Mouse (Mus musculus) stomach, postnatal 0 days (tissue): ENCODE results near the gene Arl6ip1. TPM values are rescaled to one million over a fixed set of nuclear protein-coding genes. Genes with fewer than 3 reads are reported as not detected.

ENCODE experiments used
- ATAC-seq: fragments of 200-750 bp; cut with Nextera tagmentation; 2 replicates; pipeline ENCODE4 v1.8.0; 2017; ENCODE audit not compliant: low FRiP score, low TSS enrichment
- DNase-seq: peaks from one replicate; pipeline ENCODE4 v3.0.0-alpha.2; 2016; ENCODE audit warnings: low spot score
- H3K27ac ChIP-seq: fragments of 300-500 bp; sonication (generic); replicated peaks from 2 replicates; pipeline ENCODE4 v1.5.1; 2014; ENCODE audit warnings: mild to moderate bottlenecking, control low read depth
- H3K27me3 ChIP-seq: fragments of 300-500 bp; sonication (generic); 2 replicates; pipeline ENCODE4 v1.6.1; 2014; ENCODE audit warnings: low read length; ENCODE audit not compliant: control insufficient read depth, insufficient read depth
- H3K36me3 ChIP-seq: fragments of 300-500 bp; sonication (generic); 2 replicates; pipeline ENCODE4 v1.6.1; 2014; ENCODE audit warnings: low read length, mixed read lengths; ENCODE audit not compliant: control insufficient read depth, insufficient read depth
- H3K4me1 ChIP-seq: fragments of 300-500 bp; sonication (generic); replicated peaks from 2 replicates; pipeline ENCODE4 v1.6.1; 2014; ENCODE audit warnings: antibody characterized with exemption; ENCODE audit not compliant: control insufficient read depth, insufficient read depth
- H3K4me2 ChIP-seq: fragments of 300-500 bp; sonication (generic); replicated peaks from 2 replicates; pipeline ENCODE4 v1.6.1; 2014; ENCODE audit warnings: low read depth, mild to moderate bottlenecking, control low read depth, moderate library complexity
- H3K4me3 ChIP-seq: fragments of 300-500 bp; sonication (generic); 2 replicates; pipeline ENCODE4 v1.5.1; 2014; ENCODE audit warnings: low read depth, low read length, control low read depth
- H3K9ac ChIP-seq: fragments of 300-500 bp; sonication (generic); 2 replicates; pipeline ENCODE4 v1.6.1; 2014; ENCODE audit warnings: mild to moderate bottlenecking, low read length, control low read depth, mixed read lengths
- H3K9me3 ChIP-seq: fragments of 300-500 bp; sonication (generic); 2 replicates; pipeline ENCODE4 v1.6.1; 2016; ENCODE audit warnings: low read length; ENCODE audit not compliant: control insufficient read depth
- CTCF ChIP-seq: IDR thresholded peaks from 2 replicates; pipeline ENCODE4 v1.5.1; 2016; ENCODE audit warnings: antibody characterized with exemption, low read depth, mild to moderate bottlenecking, moderate library complexity
- EP300 ChIP-seq: optimal IDR thresholded peaks from 2 replicates; pipeline ENCODE3; 2016; ENCODE audit warnings: antibody characterized with exemption
- WGBS: fragments of 180-500 bp; shearing (Covaris S2); extraction: QIAGEN DNeasy Blood & Tissue Kit; methylation state at CpG from one replicate; pipeline ENCODE4 v1.1.7; 2014; 5-methylcytosine and 5-hydroxymethylcytosine counted together
- polyA plus RNA-seq: library from polyadenylated mRNA; unstranded; fragments of >200 nt; fragmentation: Nextera tagmentation; extraction: Ambion mirVana; gene quantifications from 2 replicates; pipeline ENCODE4 v1.2.1, GENCODE M21; 2015

Gene Arl6ip1
- polyA plus RNA-seq, 1 experiment from 2014 or later = 345 TPM

- no peak for DNase-seq
- Histone ChIP-seq H3K27ac (peak overlapping the region; percentile 90), H3K9ac (peak overlapping the region; percentile 99), H3K4me3 (peak overlapping the region; percentile 88), H3K4me2 (peak overlapping the region; percentile 86), H3K36me3 (peaks cover 19% of the 10 kb centered on the region), H3K4me1 (peaks cover 5% of the 10 kb centered on the region; the same call in 1 of the 2 replicates), H3K27me3 (no peaks in the 10 kb centered on the region), H3K9me3 (no peaks in the 10 kb centered on the region)
- WGBS = under 1% methylated on average over 20 of the region's 20 CpGs
- TF ChIP-seq EP300 = no peak
- peak; percentile 60; the same call in 1 of the 2 replicates for ATAC-seq
These were observed 14.0 kb downstream of the Arl6ip1 start for GRCm38 (mm10) chr7:118115533-118115876.

GRCm38 (mm10) chr7:118113541-118114297, 15.7 kb downstream of the Arl6ip1 start:
- Histone ChIP-seq H3K36me3 (peaks cover 12% of the 10 kb centered on the region; the same call in 1 of the 2 replicates), H3K4me1 (peaks cover 5% of the 10 kb centered on the region; the same call in 1 of the 2 replicates), H3K4me2 (peak overlapping the region; percentile 86), H3K27ac (no peak overlapping the region), H3K27me3 (no peaks in the 10 kb centered on the region), H3K9me3 (no peaks in the 10 kb centered on the region), H3K9ac (peak overlapping the region; percentile 99; the same call in 1 of the 2 replicates), H3K4me3 (no peak overlapping the region)
- no peak for ATAC-seq
- no peak for TF ChIP-seq EP300
- no peak for TF ChIP-seq CTCF
- no peak for DNase-seq
- WGBS = 57% methylated on average over 5 of the region's 5 CpGs

- Histone ChIP-seq H3K9me3 (no peaks in the 10 kb centered on the region), H3K36me3 (peaks cover 27% of the 10 kb centered on the region), H3K9ac (peak overlapping the region; percentile 27; the same call in 1 of the 2 replicates), H3K27ac (0 out of 2 replicates have a peak overlapping the region, but pooled peaks have one; percentile 18), H3K27me3 (no peaks in the 10 kb centered on the region), H3K4me1 (peaks cover 5% of the 10 kb centered on the region; the same call in 1 of the 2 replicates), H3K4me3 (no peak overlapping the region), H3K4me2 (no peak overlapping the region)
- DNase-seq (no peak), ATAC-seq (no peak)
- WGBS = 62% methylated on average over 3 of the region's 3 CpGs
- TF ChIP-seq EP300 (no peak), CTCF (no peak)
These were observed 18.3 kb downstream of the Arl6ip1 start for GRCm38 (mm10) chr7:118111128-118111527.

- TF ChIP-seq CTCF = no peak
- TF ChIP-seq EP300 = no peak
- no peak for DNase-seq
- H3K9me3 ChIP-seq = no peaks in the 10 kb centered on the region
- no peak overlapping the region for H3K27ac ChIP-seq
- no peak for ATAC-seq
- no peak overlapping the region for H3K9ac ChIP-seq
- WGBS = 64% methylated on average over 1 of the region's 1 CpGs
- no peak overlapping the region for H3K4me2 ChIP-seq
- H3K36me3 ChIP-seq = peaks cover 28% of the 10 kb centered on the region
- H3K27me3 ChIP-seq = no peaks in the 10 kb centered on the region
- H3K4me1 ChIP-seq = no peaks in the 10 kb centered on the region; the same call in 1 of the 2 replicates
- H3K4me3 ChIP-seq = no peak overlapping the region
These were observed 21.8 kb downstream of the Arl6ip1 start for GRCm38 (mm10) chr7:118107671-118108070.

- ATAC-seq (peak; percentile 45), DNase-seq (peak; percentile 31)
- TF ChIP-seq CTCF (no peak), EP300 (no peak)
- 75% methylated on average over 5 of the region's 5 CpGs for WGBS
- peak overlapping the region; percentile 49 for H3K27ac ChIP-seq
- H3K4me1 ChIP-seq = no peaks in the 10 kb centered on the region
- H3K36me3 ChIP-seq = peaks cover 23% of the 10 kb centered on the region
- no peak overlapping the region for H3K9ac ChIP-seq
- no peak overlapping the region for H3K4me2 ChIP-seq
- no peak overlapping the region for H3K4me3 ChIP-seq
- H3K9me3 ChIP-seq = no peaks in the 10 kb centered on the region
- no peaks in the 10 kb centered on the region for H3K27me3 ChIP-seq
These were observed 24.9 kb downstream of the Arl6ip1 start for GRCm38 (mm10) chr7:118104458-118105052.
